Mouse (Mus musculus): ENCODE data around the gene Akna.

Gene Akna

DNA sequence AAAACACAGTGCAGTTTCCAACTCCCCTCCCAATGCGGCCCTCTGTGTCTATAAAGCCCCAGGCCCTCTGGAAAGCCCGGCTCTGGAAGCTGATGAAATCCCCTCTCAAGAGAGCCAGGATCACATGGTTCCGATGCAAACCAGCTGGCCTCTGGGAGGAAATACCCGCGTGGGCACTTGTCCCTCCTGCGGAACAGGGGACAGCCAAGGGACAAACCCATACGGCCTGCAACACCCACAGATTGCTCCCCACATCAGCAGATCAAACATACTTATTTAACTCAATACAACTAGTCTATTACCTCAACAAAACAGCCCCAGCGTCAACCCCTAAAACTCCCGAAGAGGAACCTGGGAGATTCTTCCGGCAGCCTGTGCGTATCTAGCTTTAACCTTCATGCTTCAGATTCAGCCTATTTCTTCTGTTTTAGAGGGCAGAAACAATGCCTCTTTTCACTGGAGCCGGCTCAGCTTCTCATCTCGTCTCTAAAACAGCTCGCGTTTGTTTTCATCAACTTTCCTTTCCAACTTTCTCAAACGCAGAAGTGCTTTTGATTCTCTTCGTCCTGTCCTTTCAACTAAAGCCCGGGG lies 6.3 kb upstream of the Akna start:
- DNase-seq, result peak; percentile 47

DNA sequence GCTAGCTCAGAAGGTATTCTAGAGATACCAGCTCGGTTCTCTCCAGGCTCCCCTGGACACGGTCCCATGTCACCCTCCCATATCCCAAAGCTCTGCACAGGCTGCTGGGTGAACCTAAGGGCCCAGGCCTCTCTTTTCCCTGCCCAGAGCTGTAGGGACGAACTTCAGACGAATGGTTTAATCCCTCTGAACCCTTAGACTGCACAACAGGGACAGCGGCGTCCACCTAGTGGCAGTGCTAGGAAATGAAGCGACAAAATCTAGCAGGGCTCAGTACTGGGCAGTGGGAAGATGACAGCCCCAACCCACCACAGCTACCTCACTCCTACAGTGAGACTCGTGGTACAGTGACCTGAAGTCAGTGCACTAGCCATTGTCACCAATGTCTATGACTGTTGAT lies 5.5 kb upstream of the Akna start:
- DNase-seq, result peak; percentile 75

DNA sequence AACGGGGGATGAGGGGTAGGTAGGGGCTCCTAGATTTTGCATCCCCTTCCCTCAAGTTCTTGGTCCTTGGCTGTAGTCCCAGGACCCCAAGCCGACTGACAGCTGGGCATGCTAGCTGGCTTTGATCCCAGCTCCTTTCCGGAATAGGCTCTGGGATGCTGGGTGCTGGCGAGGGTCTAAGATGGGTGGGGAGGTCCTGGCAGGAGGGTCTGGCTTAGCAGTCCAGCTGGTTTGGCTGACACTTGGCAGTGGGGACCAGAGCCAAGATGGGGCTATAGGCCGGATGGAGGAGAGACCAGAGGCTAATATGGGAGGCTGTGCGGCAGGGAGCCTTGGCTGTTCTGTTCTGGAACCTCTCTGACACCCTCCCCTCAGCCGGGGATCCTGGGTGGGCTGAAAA lies 5.1 kb upstream of the Akna start:
- no peak for DNase-seq

DNA sequence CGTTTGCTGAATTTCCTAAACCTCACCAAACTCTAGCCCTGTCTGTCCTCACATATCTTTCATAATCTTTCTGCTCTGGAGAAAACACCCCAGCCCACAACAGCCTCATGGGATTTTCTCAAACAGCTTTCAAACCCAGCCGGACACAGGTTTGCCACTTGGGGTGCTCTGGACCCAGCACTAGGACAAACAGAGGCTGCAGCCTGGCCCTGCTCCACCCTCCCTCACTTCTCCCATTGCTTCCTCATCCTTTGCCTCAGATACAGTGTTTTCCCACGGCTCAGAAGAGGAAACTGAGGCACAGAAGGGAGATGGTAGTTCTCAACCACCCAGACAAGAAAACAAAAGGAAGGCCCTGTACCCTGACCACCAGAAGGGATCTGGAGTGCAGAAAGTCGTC lies 2.5 kb upstream of the Akna start:
- peak; percentile 20 for DNase-seq

GRCm38 (mm10) chr4:63405051-63405450 lies 1.9 kb upstream of the Akna start:
- peak; percentile 75 for DNase-seq

- peak; percentile 76 for DNase-seq
These were observed 1.1 kb upstream of the Akna start for GRCm38 (mm10) chr4:63404205-63404604.

- DNase-seq, result peak; percentile 36
These were observed 596 bp downstream of the Akna start for GRCm38 (mm10) chr4:63402558-63402957.

DNA sequence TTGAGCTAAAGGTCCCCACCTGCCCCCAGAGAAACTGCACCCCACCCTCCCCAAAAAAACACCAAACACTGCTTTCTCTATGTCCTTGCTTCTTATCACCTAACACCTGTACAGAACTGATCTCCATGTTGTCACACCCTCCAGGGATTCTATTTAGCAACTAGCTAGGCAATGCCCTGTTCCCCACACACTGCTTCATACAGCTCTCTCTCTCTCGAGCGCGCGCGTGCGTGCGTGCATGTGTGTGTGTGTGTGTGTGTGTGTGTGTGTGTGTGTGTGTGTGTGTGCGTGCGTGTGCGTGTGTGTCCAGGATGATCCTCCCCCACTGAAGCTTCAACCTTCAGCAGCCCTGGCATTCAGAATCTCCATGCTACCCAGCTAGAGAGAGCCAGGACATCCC lies 1.1 kb downstream of the Akna start:
- DNase-seq, result peak; percentile 39

DNA sequence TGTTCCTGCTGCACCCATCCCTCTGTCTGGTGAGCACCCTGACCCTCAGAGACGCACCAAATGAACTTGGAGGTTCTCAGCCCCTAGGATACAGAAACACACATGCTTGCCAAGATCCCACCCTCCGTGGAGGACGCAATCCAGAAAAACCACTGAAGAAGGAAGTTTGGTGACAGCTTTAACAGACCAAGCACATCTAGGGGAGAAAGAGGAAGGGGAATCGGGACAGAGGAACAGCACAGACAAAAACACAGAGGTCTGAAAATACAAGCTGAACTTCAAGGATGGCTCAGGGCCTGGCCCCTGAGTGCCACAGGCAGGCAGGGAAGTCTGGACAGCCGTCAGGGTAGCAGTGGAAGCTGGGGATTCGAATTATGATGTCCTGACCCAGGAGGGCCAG lies 1.5 kb downstream of the Akna start:
- no peak for DNase-seq

DNA sequence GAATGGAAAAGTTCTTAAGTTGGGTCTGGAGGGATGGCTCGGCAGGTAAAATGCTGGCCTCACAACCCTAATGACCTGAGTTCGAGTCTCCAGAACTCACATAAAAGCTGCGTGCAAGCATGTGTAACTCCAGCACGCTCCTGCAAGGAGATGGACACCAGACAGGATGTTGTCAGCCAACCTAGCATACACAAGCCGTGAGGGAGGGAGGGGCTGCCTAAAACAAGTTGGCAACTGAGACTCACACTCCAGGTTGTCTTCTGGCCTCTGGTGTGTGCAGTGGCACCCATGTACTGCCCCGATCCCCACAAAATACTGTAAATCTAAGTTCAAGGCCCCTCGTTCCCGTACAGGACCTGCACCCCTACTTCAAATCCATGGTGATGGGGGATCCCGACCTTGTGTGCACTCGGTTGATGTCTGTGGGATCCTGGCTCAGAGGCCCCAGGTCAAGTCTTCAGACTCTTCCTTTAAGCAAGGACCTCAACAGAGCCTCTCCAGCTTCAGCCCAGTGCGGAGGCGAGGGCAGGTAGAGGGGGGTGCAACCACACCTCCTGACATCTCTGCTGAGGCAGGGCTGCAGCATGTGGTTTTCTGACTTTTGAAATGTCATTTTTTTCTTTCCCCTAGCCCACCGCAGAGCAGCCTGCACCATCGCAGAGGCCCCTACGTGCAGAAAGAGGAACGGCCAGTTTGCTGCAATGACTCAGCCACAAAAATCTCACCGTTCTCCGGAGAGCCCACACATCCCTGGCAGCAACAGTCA lies 2.4 kb downstream of the Akna start:
- peak; percentile 71 for DNase-seq

- DNase-seq, result no peak
These were observed 3.4 kb downstream of the Akna start for GRCm38 (mm10) chr4:63399691-63400270.

DNA sequence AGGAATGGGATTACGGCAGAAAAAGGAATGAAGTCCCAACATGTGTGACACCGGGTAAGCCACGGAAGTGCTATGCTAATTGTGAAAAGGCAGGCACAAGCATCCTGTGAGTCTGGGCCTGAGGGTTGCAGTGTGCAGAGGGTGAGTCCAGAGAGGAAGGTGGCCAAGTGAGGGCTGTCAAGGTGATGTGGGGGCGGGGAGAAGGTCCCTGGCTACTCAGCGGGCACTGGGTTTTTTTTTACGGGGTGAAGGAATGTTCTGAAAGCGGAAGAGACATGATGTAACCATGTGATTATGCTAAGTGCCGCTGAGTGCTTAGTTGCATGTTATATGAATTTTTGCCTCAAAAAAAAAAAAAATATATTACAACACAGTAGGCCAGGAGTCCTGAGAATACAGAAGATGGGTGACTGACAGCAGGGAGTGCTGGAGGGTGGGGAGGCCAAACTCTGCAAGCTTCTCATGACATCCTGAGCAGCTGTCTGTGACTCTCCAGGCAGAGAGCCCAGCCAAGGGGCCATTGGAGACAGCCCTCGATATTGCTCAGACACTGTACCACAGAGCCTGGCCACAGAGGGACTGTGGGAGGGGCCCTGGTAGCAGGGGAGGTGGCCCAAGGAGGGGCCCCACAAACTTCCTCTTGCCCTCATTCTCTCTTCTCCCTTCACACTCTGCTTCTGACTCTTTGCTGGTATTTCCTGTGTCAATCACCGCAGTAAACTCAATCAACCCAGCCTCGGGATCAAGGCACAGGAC lies 4.1 kb downstream of the Akna start:
- DNase-seq, result peak; percentile 70

- no peak for DNase-seq
These were observed 5.1 kb downstream of the Akna start for GRCm38 (mm10) chr4:63397981-63398537.

DNA sequence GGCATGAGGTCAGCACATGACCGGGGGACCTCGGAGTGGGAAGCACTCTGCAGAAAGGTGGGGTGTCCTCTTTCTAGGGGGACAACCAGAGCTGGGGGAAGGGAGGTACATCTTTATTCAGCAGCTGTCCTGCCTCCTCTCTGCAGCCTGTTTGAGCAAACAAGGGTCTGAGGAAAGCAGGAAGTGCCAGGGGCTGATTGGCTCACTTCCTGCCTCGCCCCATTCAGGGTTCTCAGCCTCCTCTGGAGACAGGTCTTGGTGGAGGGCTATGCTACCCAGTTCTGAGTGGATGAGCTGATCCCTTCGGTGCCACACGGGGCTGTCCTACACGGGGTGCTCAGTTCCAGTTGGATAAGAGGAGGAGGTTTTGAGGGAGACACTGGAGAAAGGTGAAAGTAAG lies 11.8 kb downstream of the Akna start:
- peak; percentile 74 for DNase-seq

DNA sequence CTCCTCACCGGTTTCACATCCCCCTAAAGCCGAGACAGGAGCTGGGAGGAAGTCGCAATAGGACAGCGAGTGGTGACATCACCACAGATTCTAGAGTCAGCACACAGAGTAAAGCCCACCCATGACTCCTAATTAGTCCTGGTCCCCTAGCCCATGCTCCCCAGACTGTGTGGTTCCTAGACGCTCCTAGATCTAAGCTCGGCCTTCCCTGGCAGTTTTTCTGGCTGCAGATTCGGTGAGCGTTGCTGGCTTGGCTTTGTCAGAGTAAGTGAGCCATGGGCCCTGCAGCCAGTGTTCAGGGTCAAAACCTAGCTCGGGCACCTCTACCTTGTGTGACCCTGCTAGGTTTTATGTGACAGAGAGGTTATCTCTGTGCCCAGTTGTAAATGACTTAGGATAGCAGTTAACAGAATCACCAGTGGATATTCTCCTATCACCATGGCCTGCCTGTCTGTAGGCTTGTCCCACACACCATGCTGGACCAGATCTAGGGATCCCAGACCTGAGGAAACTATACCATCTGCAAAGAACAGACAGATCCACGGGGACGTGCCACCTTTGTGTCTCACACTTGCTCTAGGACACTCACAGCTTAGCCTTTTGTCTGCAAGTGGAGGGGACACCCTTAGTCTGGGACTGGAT lies 13.1 kb downstream of the Akna start:
- no peak for DNase-seq

GRCm38 (mm10) chr4:63389121-63389886 lies 13.8 kb downstream of the Akna start:
- peak; percentile 70 for DNase-seq

DNA sequence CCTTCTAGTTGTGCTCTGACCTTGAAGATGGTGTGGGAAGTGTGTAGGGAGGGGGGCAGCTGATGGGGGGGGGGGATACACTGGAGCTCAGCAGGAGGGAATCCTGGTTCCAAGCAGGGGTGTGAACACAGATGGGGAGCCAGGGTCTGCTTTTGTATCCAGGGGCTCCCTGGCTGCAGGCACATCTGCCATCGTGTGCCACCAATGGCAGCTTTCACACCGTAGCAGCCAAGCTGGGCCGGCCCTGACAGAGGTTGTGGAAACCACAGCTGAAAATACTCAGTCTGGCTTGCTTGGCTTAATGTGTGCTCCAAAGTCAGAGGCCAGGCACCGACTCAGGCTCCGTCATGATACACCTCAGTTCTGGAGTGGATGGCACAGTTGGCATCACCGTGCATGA lies 15.1 kb downstream of the Akna start:
- no peak for DNase-seq

DNA sequence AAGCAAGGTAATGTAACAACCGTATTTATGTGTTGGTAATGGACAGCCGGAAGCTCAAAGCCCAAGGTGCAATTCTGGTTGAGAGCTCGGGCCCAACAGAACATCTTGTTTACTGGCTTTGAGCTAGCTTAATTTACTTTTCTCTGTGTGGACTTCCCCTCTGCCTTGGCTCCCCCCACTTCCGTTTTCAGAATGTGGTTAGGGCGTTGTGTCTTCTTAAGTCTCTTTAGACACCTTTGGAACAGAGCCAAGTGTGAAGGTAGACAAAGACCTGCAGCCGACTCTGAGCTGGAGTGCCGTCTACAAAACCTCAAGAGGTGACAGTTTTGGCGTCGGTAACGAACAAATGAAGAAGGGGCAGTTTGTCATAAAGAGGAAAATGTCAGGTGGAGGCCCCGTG lies 17.4 kb downstream of the Akna start:
- peak; percentile 88 for DNase-seq

GRCm38 (mm10) chr4:63385253-63385652 lies 17.9 kb downstream of the Akna start:
- DNase-seq, result no peak

DNA sequence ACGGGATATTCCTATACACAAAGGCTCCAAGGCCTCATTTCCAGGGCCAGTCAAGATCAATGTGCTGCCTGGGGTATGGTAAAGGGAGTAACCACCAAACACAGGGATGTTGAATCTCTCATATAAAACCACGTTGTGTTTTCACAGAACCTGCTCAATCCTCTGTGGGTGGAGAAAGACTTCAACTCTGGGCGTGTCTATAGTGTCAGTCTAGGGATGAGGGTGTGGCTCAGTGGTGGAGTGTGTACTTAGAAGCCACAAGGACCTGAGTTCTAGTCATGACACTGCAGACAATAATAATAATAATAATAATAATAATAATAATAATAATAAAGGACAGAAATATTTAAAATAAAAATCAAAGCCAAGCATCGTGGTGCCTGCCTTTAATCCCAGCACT lies 18.9 kb downstream of the Akna start:
- DNase-seq, result no peak

GRCm38 (mm10) chr4:63383474-63383873 lies 19.7 kb downstream of the Akna start:
- DNase-seq, result no peak
